Mouse (Mus musculus) cerebellum, adult 8-10 months (tissue): Measurements from ENCODE around the gene Dlx5.

Source experiments
- DNase-seq: peaks from one replicate; pipeline ENCODE4 v3.0.0; 2022

Gene Dlx5

DNA sequence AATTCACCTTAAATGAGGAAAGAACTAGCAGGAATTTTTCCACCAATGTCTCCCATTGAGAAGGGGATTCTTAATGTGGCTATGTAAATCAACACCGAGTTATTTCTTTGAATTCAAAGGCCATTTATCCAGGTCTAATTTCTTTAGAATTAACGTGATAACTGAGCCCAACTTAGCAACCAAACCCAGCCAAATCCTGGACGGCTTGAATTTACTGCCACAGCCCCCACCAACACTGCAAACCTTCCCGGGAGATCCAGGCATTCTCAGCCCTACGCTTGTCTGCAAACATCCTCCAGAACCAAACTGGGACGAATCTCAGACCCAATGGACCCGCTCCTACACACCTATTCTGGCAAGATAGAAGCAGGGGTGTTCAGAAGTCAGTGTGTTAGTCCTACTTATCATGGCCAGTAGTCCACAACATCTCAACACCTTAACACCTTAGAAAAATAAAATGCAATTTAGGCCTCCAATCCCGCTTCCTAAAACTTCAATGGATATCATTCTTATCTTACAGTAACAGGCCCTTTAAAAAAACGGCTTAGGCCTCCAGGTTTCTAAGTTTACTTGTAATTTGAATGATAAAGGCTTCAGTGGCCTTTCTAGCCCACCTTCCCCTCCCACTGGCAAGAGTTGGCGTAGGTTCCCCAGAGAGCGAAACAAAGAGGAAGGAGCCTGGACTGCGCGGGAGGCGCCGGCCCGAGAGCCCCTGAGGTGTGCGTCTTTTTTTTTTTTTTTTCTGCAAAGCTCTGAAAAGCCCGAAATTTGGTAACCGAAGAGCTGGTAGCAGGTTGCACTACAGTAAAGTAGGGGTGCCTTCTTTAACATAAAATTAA is 22.6 kb downstream of the Dlx5 start:
- no peak for DNase-seq

DNA sequence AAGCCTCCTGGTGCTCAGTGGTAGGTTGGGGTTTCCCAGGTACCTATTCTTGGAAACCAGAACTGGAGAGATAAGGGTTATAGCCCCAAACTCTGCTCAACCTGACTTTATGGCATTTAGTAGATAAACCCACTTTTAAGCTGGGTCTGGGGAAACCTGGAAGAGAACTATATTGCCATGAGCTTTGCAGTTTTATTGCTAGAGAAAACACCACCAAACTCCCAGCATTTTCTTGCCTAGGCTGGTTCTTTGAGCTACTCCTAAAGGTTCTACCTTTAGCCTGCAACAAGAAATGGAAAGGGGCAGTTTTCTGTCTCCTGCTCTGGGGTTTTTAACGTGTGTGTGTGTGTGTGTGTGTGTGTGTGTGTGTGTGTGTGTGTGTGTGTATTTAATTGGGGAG is 23.3 kb downstream of the Dlx5 start:
- no peak for DNase-seq

DNA sequence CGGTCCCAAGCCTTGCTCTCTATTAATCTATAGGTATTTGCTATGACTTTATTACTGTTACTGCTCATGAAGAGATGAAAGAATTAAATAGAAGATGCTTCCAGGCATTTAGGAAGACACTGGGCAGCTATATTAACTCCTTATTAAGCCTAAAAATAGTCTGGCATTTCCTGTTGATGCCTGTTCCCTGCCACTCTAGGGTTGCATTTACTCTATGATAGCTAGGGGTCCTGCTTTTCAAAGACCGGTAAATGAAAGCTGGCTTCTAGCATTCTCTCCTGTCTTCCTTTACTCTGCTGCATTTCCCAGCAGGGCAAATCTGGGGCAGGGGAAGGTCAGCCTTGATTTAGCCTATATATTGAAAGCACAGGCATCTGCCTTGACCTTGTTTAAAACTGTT is 24.1 kb downstream of the Dlx5 start:
- DNase-seq: no peak

DNA sequence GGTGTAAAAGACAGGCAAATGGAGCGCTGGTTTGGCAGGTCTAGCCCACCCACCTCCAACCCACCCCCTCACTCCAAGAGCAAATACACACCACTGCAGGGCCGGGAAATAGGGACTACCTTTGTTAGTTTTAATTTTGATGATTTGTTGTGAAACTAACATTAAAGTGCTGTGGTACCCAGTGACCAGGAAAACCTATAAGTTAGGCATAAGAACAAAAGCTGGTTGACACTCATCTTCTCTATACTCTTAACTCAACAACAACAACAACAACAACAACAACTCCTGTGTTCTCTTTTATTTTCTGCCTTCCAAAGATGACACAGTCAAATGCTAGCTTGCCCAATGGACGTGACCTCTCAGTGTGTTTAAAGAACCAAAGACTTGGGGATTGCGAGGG is 25.0 kb downstream of the Dlx5 start:
- DNase-seq: no peak

DNA sequence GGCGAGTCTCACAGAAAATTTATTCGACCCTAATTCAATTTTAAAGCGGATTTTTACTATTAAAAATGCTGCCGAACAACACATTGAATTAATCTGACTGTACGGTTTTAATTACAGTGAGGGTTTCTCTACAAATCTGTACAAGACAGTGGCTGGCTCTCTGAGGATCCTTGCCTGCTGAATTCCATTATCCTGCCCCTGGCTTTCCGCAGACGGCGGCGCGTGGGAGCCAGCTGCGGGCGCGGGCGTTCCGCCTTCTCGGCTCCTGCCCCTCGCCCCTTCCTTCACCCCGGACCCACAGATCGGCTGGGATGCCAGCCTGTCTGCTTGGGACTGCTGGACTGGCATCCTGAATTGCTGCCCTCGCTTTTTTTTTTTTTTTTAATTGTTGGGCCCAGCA is 25.6 kb downstream of the Dlx5 start:
- no peak for DNase-seq

DNA sequence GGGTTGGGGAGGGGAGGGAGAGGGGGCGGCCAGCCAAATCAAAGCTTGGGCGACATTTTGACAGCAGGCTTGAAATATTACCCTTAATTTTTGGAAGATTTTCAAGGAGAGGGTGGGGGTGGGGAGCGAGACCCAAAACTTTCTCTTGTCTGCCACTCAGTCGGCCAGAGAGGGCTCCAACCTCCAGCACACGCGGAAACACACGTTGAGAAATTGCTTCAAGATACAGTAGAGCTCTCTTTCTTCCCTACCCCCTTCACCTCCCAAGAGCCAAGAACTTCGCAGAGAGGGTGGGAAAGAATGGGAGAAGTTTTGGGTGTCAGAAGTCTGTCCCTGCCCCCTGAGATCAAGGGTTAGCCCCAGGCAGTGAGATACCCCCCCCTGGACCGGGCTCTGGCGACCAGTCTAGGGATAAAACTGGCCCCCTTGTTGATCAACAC is 26.1 kb downstream of the Dlx5 start:
- no peak for DNase-seq

DNA sequence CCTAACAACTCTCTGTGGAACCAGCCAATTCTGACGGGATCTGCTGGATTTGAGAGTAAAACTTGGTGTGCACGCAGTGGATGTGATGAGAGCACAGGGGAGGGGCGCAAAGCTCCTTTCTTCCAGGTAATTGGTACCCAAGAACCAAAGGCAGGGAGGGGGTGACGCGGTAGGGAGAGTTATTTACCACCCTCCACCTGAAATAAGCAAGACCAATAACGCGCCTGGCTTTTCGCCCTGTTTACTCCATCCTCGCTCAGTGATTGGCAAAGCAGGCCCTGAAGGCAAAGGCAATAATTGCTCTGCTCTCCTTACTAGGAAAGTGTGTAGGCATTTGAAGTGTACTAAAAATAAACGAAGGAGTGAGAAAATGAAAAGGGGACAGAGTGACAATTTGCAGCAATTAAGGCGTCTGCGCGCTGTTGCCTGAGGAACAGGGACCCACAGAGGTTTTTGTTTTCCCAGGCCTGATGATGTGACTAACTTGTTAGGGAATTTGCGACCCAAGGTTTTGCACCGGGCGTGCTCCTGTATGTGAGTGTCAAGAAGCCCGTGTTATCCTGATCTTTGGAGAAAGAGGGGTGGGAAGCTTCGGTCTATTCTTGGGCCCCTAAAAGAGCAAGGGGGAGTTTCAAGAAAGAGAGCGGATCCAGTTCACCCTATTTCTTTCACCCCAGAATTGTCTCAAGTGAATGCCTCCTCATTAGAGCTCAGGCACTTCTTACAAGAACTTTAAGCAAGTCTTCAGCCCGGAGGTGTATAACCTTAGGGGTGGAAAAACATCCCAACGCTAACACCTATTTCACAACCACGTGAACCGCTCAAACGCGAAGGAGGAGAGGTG is 26.8 kb downstream of the Dlx5 start:
- no peak for DNase-seq

DNA sequence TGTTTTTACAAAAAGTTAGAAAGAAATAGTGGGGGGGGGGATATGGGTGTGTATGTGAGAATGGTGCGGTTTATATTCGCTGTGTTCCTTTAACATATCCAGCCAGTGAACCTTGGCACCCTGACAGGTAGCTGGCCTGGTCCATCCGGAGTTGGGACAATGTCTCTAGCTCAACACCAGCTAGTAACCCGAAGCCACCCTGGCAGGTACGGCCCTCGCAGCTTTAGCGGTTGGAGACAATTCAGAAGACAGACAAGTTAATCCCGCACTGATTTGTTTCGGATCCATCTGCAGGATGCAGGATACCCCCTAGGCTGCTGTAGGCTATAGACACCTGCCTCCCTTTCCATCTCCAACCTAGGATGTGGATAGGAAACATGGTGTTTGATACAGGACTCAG is 27.7 kb downstream of the Dlx5 start:
- DNase-seq: no peak

DNA sequence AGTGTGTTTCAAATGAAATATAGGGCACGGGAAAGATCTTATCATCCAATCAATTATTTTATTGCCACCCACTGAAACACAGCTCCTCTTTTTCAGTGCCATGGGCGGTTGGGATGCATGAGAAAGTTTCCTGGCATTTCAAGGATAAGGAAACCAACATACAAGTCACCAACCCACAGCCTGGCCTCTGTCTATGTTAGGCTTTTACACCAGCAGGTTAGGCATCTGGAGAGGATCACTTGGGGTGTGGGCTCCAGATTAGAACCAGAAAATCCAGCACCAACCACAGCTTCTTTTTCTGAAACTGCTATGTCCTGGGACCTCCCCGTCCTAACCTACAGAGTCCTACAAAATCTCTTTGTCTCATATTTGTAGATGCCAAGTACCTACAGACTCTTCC is 28.9 kb downstream of the Dlx5 start:
- DNase-seq: no peak

DNA sequence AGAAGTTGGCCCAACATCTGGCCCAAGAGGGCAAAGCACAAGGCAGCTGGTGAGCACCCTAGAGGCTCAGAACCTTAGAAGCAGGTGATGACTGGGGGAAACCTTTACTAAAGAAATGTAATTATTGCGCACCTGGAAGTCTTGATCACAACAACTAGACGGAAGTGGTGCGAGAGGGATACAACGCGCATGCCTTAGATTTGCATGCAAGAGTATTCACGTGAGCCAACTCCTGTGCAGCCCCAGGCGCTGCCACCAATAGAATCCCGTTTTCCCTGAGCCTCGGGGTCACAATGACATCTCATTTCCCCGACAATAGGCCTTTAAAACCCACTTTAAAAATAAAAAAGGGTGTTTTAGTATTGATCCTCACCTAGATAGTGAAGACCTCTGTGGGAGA is 30.7 kb downstream of the Dlx5 start:
- no peak for DNase-seq

DNA sequence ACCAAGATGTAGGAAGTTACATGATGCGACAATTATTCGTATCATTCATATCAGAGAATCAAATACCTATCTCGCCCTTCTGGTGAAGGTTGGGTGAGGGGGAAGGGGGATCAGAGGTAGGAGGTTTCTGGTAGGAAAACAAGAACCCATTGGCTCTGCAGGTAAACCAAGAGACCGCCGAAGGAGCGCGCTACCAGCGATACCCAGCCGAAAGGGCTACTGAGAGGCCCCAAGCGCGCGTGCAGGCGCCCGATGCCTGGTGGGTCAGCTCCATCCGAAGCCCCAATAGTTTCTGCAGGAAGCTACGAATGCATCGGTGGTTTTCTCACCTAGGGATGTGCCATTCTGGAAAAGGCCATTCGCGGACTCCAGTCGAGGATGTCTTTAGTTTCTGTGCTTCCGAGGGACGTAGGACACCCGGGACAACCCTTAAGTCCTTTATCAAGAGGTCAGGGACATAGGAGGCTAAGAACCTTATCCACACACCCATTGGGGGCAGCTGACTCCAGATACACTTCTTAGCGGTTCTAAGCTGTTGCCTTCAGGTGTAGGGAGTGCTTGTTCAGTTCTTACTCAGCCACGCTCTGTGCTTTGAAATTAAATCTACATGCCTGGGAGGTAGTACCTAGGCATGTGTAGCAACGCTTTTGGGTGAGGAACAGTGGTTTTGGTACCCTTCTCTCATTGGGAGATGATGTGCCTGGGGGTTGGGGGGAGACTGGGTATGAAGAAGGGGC is 31.4 kb downstream of the Dlx5 start:
- no peak for DNase-seq

DNA sequence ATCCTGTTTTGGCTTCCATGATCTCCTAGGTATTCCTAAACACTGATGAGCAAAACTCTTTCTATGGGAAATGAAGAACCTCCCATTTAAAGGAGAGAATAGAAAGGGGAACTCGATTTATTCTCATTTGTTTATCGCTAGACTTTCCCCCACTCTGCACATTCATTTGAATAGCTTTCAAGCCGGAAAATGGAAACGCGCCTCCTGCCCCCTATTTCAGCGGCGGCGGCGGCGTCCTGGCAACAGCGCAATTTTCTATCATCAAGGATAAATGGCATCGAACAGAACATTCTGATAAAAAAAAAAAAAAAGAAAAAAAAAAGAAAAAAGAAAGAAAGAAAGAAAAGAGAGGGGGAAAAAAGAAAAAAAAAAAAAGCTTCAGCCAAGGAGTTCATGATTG is 32.1 kb downstream of the Dlx5 start:
- DNase-seq: no peak

DNA sequence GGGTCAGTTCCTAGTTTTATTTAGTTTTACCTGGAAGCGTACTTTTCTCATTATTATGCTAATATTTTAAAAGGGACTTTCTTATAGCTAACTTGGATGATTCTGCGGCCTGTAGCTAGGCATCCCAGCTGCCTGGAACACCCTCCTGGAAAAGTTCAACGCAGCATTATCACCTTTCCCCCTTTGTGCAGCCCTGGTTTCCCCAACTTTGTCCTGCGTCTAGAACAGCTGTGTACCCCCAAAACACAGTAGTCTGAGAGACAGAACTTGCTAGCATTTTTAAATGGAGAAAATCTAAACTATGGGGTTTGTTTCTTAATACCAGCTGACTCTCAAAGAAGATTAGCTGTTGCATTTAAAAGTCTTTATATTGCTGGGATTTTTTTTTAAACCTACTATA is 33.3 kb downstream of the Dlx5 start:
- DNase-seq: no peak

DNA sequence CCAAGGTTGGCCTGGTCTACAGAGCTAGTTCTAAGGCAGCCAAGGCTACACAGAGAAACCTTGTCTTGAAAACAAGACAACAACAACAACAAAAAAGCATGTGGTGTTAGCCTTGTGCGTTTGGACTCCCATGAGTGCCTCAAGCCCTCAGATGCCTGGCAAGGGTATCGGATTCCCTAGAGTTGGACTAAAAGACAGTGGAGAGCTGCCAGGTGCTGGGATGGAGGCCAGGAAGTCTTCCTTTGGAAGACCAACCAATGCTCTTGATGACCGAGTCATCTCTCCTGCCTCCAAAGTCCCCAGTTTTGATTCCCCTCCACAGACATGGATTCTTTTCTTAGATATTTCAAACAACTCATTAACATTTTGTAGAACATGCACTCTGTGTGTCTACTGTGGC is 48.6 kb downstream of the Dlx5 start:
- DNase-seq: no peak

DNA sequence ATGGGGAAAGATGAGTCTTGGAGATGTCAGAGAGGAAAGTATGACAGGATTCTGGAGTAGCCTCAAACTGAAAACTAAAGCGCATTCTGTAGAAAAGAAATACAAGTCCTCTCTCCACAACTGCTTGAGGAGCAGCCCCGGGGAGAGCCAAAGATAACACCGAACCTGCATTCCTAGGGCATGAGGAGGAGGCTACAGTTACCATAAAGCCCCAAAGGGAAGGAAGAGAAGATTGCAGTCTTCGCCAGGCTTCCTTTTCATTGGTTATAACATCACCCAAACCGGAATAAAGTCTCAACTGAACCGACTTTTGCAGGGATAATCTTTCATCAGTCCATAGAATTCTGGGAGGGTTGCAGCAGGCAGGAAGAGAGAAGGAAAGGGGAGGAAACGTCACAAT is 51.4 kb downstream of the Dlx5 start:
- no peak for DNase-seq
